Mouse (Mus musculus): ENCODE results near the gene Abhd12b. TPM values are rescaled to one million over a fixed set of nuclear protein-coding genes. Genes with fewer than 3 reads are reported as not detected.

Abhd12b gene
- polyA plus RNA-seq, 1 experiment from 2014 or later, result not detected

DNA sequence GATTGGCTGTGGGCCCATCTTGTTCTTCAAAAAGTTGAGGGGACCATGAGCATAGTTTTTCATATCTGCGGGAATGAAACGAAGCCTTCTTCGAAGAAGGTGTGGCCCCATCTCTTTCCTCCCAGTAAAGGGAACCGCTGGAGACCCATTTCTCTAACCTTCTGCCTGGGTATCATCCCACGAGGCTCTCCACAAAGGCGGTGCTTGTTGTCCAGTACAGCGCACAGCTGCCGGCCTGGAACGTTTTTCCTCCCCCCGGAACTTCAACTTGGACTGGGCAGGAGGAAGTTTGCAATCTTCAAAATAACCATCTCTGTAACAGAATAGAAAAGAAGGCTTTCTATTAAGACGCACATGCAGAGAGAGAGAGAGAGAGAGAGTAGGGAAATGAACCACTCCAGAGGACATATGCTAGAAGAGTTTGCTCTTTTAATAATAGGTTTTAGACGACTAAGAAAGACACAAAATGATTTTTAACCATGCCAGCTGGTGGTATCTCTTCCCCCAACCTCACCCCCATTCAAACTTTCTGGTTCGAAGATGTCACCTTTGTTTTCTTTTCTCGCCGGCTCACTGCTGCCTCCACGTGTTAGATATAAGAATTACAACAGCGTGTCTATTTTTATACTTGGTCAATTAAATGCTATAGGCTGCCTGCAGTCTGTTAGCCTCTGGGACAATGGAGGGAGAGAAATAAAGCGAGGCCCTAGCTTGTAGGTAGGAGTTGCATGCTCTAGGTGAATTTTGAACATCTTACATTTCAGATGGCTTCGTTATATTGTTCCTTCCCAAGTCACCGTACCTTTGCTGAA lies 9.1 kb upstream of the Abhd12b start:
- ATAC-seq (ENCODE audit: low FRiP score) (no peak), DNase-seq (ENCODE audit: low spot score, missing footprints) (peak; percentile 98)
- H3K27ac ChIP-seq (ENCODE audit: low read depth, low read length), result no peak overlapping the region
- H3K27me3 ChIP-seq (ENCODE audit: control insufficient read depth, insufficient read depth, low read length), result no peaks in the 10 kb centered on the region
- H3K9me3 ChIP-seq (ENCODE audit: control insufficient read depth, low read length), result no peaks in the 10 kb centered on the region
- no peak overlapping the region; the same call in 1 of the 2 replicates for H3K4me2 ChIP-seq
- WGBS, result 53% methylated on average over 20 of the region's 20 CpGs
- H3K4me3 ChIP-seq (ENCODE audit: low read depth, low read length), result no peak overlapping the region
- no peak overlapping the region for H3K9ac ChIP-seq (ENCODE audit: low read length)
- peaks cover 8% of the 10 kb centered on the region for H3K4me1 ChIP-seq (ENCODE audit: control insufficient read depth, insufficient read depth, low read length)
- no peaks in the 10 kb centered on the region for H3K36me3 ChIP-seq (ENCODE audit: control insufficient read depth, insufficient read depth, low read length)

DNA sequence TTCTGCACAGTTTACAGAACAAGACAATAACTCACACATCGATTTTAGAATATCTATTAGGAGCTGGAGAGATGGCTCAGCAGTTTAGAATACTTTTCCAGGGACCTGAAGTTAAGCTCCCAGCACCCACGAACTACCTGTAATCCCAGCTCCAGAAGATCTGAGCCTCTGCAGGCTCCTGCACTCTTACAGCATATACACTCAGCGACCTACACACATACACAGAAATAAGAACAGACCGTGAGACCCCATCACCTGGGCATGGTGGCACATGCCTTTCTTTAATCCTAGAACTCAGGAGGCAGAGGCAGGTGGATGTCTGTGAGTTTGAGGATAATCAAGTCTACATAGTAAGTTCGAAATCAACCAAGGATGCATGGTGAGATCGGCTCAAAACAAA lies 8.4 kb upstream of the Abhd12b start:
- Histone ChIP-seq H3K4me1 (ENCODE audit: control insufficient read depth, insufficient read depth, low read length) (peaks cover 8% of the 10 kb centered on the region), H3K4me3 (ENCODE audit: low read depth, low read length) (no peak overlapping the region), H3K36me3 (ENCODE audit: control insufficient read depth, insufficient read depth, low read length) (no peaks in the 10 kb centered on the region), H3K4me2 (no peak overlapping the region), H3K27ac (ENCODE audit: low read depth, low read length) (no peak overlapping the region), H3K9me3 (ENCODE audit: control insufficient read depth, low read length) (no peaks in the 10 kb centered on the region), H3K9ac (ENCODE audit: low read length) (no peak overlapping the region), H3K27me3 (ENCODE audit: control insufficient read depth, insufficient read depth, low read length) (no peaks in the 10 kb centered on the region)
- WGBS, result 90% methylated on average over 6 of the region's 6 CpGs
- no peak for ATAC-seq (ENCODE audit: low FRiP score)
- DNase-seq (ENCODE audit: low spot score, missing footprints), result no peak

DNA sequence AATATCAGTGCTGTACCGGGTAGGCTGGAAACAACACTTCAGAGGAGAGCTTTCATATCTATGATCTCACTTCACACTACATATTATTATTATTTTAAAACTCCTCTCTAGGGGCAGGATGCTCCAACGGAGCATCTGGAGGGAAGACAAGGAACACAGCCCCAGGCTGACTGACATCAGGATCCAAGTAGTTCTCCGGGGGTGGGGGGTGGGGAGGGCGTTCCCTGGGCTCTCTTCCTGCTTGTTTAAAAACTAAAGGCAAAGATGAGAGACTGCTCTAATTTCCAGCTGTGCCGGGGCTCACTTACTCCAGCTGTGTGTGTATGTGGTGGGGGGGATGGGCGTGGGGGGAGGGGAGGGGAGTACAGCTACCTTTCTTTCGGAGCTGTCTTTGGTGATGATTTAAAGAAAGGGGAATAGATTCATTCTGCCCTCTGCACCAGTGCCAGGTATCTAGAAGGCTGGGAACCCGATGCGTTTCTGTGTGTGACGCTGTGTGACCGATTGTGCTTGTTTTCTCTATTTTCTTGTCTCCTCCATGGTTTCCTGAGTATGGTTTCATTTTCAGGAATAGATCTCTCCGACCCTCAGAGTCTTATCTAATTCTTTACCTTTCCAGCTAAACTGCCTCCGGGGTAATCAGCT lies 5.8 kb upstream of the Abhd12b start:
- H3K27ac ChIP-seq (ENCODE audit: low read depth, low read length), result no peak overlapping the region
- H3K4me3 ChIP-seq (ENCODE audit: low read depth, low read length), result peak overlapping the region; percentile 10; the same call in 1 of the 2 replicates
- ATAC-seq (ENCODE audit: low FRiP score) (peak; percentile 12; the same call in 1 of the 2 replicates), DNase-seq (ENCODE audit: low spot score, missing footprints) (no peak)
- no peaks in the 10 kb centered on the region for H3K36me3 ChIP-seq (ENCODE audit: control insufficient read depth, insufficient read depth, low read length)
- H3K9me3 ChIP-seq (ENCODE audit: control insufficient read depth, low read length), result no peaks in the 10 kb centered on the region
- WGBS, result 8% methylated on average over 13 of the region's 13 CpGs
- H3K9ac ChIP-seq (ENCODE audit: low read length), result 0 out of 2 replicates have a peak overlapping the region, but pooled peaks have one; percentile 30
- peak overlapping the region; percentile 30 for H3K4me2 ChIP-seq
- peaks cover 8% of the 10 kb centered on the region for H3K4me1 ChIP-seq (ENCODE audit: control insufficient read depth, insufficient read depth, low read length)
- H3K27me3 ChIP-seq (ENCODE audit: control insufficient read depth, insufficient read depth, low read length), result no peaks in the 10 kb centered on the region

DNA sequence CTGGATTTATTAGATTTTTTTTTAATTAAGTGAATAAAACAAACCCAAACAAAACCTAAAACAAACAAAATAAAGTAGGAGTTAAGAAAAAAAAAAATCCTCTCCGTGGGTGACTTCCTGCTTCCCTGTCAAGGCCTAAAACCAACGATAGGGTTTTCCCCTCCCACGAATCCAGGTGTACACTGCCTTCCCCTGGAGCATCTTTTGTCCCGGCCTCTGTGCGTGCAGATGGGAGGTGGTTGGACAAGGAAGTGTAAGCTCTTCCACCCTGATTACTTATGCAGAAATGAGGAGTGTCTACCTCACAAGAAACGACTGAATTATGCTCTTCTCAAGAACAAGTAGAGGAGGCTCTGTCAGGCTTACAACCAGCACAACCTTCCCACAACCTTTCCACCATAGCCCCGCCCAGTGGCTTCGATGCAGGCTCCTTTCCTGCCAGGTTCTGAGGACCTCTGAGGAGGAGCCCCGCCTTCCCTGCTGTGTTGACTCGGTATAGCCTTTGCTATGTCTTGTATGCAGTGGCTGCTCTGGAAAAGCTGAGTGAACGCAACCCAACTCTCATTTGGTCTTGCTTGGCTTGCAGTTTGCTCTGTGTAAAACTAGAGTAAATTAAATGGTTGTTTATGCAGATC lies 5.2 kb upstream of the Abhd12b start:
- peak overlapping the region; percentile 30; the same call in 1 of the 2 replicates for H3K4me2 ChIP-seq
- H3K36me3 ChIP-seq (ENCODE audit: control insufficient read depth, insufficient read depth, low read length), result no peaks in the 10 kb centered on the region
- WGBS, result 16% methylated on average over 11 of the region's 11 CpGs
- no peaks in the 10 kb centered on the region for H3K9me3 ChIP-seq (ENCODE audit: control insufficient read depth, low read length)
- ATAC-seq (ENCODE audit: low FRiP score), result no peak
- no peak overlapping the region for H3K9ac ChIP-seq (ENCODE audit: low read length)
- no peak overlapping the region for H3K27ac ChIP-seq (ENCODE audit: low read depth, low read length)
- H3K4me3 ChIP-seq (ENCODE audit: low read depth, low read length), result peak overlapping the region; percentile 10; the same call in 1 of the 2 replicates
- no peaks in the 10 kb centered on the region for H3K27me3 ChIP-seq (ENCODE audit: control insufficient read depth, insufficient read depth, low read length)
- peaks cover 8% of the 10 kb centered on the region for H3K4me1 ChIP-seq (ENCODE audit: control insufficient read depth, insufficient read depth, low read length)
- no peak for DNase-seq (ENCODE audit: low spot score, missing footprints)

DNA sequence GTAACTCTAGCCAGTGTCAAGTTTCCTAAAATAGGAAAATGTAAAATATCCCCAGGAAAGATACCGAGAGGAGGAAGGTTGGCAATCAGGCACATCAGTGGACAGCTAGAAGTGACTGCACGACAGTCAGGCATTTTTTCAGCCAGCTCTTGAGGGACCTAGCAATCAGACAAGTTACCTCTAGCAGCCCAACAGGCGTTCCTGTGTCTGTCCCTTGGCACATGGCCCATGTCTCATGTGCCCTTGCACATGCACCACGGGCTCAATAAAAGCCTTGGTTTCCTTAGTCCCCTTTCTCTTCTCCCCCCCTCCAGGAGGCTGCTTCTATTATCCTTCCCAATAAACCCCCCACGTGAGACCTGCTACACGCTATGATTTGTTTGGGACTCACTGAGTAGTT lies 2.3 kb downstream of the Abhd12b start:
- H3K36me3 ChIP-seq (ENCODE audit: control insufficient read depth, insufficient read depth, low read length), result no peaks in the 10 kb centered on the region
- no peaks in the 10 kb centered on the region for H3K9me3 ChIP-seq (ENCODE audit: control insufficient read depth, low read length)
- H3K9ac ChIP-seq (ENCODE audit: low read length), result no peak overlapping the region
- ATAC-seq (ENCODE audit: low FRiP score), result no peak
- H3K4me3 ChIP-seq (ENCODE audit: low read depth, low read length), result no peak overlapping the region
- H3K4me2 ChIP-seq, result no peak overlapping the region
- 80% methylated on average over 6 of the region's 6 CpGs for WGBS
- H3K27ac ChIP-seq (ENCODE audit: low read depth, low read length), result no peak overlapping the region
- peak; percentile 69 for DNase-seq (ENCODE audit: low spot score, missing footprints)
- H3K27me3 ChIP-seq (ENCODE audit: control insufficient read depth, insufficient read depth, low read length), result no peaks in the 10 kb centered on the region
- H3K4me1 ChIP-seq (ENCODE audit: control insufficient read depth, insufficient read depth, low read length), result no peaks in the 10 kb centered on the region

DNA sequence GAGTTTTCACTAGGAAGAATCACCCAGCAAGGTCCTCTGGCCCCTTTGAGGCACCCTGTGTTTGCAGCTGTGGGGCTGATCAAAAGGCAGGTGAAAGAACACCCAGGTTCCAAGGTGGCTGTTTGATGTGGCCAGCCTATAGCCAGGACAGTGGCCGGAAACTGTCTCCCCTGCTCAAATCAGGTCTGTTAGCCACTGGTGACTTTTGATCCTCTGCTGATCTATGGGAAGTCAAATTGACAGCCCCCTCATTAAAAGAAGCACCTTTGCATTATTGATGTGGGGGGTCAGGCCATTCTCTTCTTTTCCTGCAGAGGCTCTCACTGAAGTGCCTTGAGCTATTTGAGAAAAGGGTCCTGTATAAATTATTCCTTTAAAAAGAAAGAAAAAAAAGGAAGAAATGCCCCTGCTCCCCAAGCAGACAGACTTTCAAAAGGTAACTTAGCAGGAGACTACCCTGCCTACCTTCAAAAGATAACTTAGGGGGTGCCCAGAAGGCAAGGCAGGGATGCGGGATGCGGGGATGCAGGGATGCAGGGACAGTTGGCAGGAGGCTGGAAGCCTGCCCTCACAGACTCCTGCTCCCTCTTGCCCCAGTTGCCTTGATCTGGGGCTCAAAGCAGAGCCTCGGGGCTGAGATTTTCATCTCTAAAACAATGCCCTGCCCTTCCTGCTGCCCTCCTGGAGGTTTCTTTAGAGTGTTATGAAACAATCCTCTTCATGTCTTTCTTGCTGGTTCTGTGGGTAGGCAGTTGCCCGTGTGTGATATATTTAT lies 3.5 kb downstream of the Abhd12b start:
- DNase-seq (ENCODE audit: low spot score, missing footprints), result peak; percentile 64
- H3K9me3 ChIP-seq (ENCODE audit: control insufficient read depth, low read length), result no peaks in the 10 kb centered on the region
- no peak overlapping the region for H3K9ac ChIP-seq (ENCODE audit: low read length)
- H3K27me3 ChIP-seq (ENCODE audit: control insufficient read depth, insufficient read depth, low read length), result no peaks in the 10 kb centered on the region
- no peaks in the 10 kb centered on the region for H3K36me3 ChIP-seq (ENCODE audit: control insufficient read depth, insufficient read depth, low read length)
- H3K4me1 ChIP-seq (ENCODE audit: control insufficient read depth, insufficient read depth, low read length), result no peaks in the 10 kb centered on the region
- no peak overlapping the region for H3K4me2 ChIP-seq
- H3K4me3 ChIP-seq (ENCODE audit: low read depth, low read length), result no peak overlapping the region
- ATAC-seq (ENCODE audit: low FRiP score), result no peak
- H3K27ac ChIP-seq (ENCODE audit: low read depth, low read length), result no peak overlapping the region
- 54% methylated on average over 5 of the region's 5 CpGs for WGBS

DNA sequence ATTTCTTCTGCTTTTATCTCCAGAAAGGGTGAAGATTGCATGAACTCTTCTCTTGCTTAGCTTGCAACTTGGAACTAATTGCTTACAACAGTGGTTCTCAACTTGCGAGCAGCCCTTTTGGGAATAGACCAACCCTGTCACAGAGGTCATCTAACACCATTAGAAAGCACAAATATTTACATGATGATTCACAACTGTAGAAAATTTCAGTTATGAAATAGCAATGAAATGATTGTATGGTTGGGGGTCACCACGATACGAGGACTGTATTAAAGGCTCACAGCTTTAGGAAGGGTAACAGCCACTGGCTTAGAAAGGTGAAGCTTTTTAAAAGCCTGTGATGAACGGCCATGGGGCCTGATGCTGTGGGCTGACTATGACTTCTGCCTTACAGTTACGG lies 7.1 kb downstream of the Abhd12b start:
- H3K4me2 ChIP-seq, result no peak overlapping the region
- no peaks in the 10 kb centered on the region for H3K36me3 ChIP-seq (ENCODE audit: control insufficient read depth, insufficient read depth, low read length)
- peak; percentile 75 for DNase-seq (ENCODE audit: low spot score, missing footprints)
- no peaks in the 10 kb centered on the region for H3K27me3 ChIP-seq (ENCODE audit: control insufficient read depth, insufficient read depth, low read length)
- no peak for ATAC-seq (ENCODE audit: low FRiP score)
- H3K9me3 ChIP-seq (ENCODE audit: control insufficient read depth, low read length), result no peaks in the 10 kb centered on the region
- H3K9ac ChIP-seq (ENCODE audit: low read length), result no peak overlapping the region
- H3K4me1 ChIP-seq (ENCODE audit: control insufficient read depth, insufficient read depth, low read length), result no peaks in the 10 kb centered on the region
- 89% methylated on average over 5 of the region's 5 CpGs for WGBS
- no peak overlapping the region for H3K4me3 ChIP-seq (ENCODE audit: low read depth, low read length)
- H3K27ac ChIP-seq (ENCODE audit: low read depth, low read length), result no peak overlapping the region

DNA sequence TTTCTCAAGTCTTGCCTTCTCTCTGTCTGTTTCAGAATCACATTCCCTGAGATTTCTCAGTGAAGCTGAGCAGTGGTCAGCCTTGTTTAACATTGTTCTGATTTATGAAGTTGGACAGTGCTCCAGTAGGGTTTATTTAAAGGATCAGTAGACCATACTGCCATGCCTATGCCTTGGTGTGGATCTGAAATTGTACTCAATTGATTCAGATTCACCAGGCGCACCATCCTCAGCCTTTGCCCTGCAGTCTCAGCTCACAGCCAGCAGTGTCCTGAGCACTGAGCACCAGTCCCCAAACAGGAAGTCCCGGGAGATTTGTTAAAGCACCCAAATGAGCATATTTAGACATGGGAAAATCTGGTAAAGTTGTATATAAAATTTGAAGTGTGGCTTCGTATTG lies 10.8 kb downstream of the Abhd12b start:
- H3K4me3 ChIP-seq (ENCODE audit: low read depth, low read length), result no peak overlapping the region

More for the DNA sequence above, 10.8 kb downstream of the Abhd12b start:
- 88% methylated on average over 3 of the region's 3 CpGs for WGBS
- H3K4me2 ChIP-seq, result no peak overlapping the region
- DNase-seq (ENCODE audit: low spot score, missing footprints), result peak; percentile 72
- H3K27ac ChIP-seq (ENCODE audit: low read depth, low read length), result no peak overlapping the region
- H3K27me3 ChIP-seq (ENCODE audit: control insufficient read depth, insufficient read depth, low read length), result no peaks in the 10 kb centered on the region
- no peaks in the 10 kb centered on the region for H3K4me1 ChIP-seq (ENCODE audit: control insufficient read depth, insufficient read depth, low read length)
- no peaks in the 10 kb centered on the region for H3K9me3 ChIP-seq (ENCODE audit: control insufficient read depth, low read length)
- H3K9ac ChIP-seq (ENCODE audit: low read length), result no peak overlapping the region
- H3K36me3 ChIP-seq (ENCODE audit: control insufficient read depth, insufficient read depth, low read length), result no peaks in the 10 kb centered on the region
- ATAC-seq (ENCODE audit: low FRiP score), result no peak
